ENCODE assay signal across 8 mouse cellular contexts in the genomic region with DNA sequence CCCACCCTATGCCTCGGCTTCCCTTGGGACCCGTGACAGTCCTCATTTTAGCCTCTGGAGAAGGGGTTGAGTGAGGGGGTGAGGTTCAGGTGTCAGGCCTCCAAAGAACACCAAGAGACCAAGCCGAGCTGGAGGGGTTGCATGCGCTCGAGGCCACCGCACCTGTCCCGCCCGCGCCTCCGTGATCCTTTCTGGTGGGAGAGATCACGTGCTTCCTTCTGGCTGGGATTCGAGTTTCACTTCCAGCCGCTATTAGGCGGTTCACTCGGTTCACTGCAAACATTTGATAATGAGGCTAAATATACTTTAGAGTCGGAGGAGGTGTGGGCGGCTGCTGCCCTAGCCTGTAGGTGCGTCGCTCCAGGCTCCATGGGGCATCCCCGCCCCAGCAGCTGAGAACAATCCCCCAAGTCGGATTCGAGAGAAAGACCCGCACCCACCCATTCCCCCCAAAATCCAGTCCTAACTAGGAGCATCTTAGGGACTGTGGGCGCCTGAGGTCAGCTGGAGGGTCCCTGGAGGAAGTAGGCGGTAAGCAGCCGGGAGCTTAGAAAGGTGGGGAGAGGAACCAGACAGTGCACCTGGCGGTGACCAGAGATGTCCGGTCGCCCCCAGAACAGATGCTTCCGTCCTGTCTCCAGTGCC. TPM values are rescaled to one million over a fixed set of nuclear protein-coding genes. Genes with fewer than 3 reads are reported as not detected.
DNase-seq lines count a peak whose midpoint lies in the region; ATAC-seq and TF ChIP-seq lines count a peak whose summit lies in the region.

No protein-coding gene starts in this region.

- no peak for TF ChIP-seq POLR2A in liver, adult 2 months (IDR thresholded peaks at IDR 0.05; ENCODE audit: extremely low read depth, insufficient read depth, low read length)

- TF ChIP-seq EP300 in stomach, postnatal 0 days (optimal IDR thresholded peaks at IDR 0.05), result no peak

- H3K79me2 ChIP-seq in liver, adult 2 months (ENCODE audit: control insufficient read depth, insufficient read depth, low read length), result no peaks in the 10 kb centered on the region

- no peaks in the 10 kb centered on the region for H3K9me3 ChIP-seq in embryonic facial prominence, embryonic 13.5 days
- H3K9me3 ChIP-seq in stomach, postnatal 0 days (ENCODE audit: control insufficient read depth, low read length), result no peaks in the 10 kb centered on the region

- no peak for ATAC-seq in embryonic facial prominence, embryonic 13.5 days (ENCODE audit: insufficient number of reproducible peaks, insufficient read depth, low FRiP score, low TSS enrichment, low read depth)
- 0 out of 2 replicates have a peak, but pooled peaks have one; percentile 22 for ATAC-seq in megakaryocyte progenitor cell, adult 5-6 weeks (replicated peaks; ENCODE audit: poor library complexity)
- peak; percentile 46 for ATAC-seq in stomach, postnatal 0 days (ENCODE audit: low FRiP score, low TSS enrichment)

- H3K36me3 ChIP-seq in liver, adult 2 months (ENCODE audit: control insufficient read depth, insufficient read depth, low read length), result no peaks in the 10 kb centered on the region
- H3K36me3 ChIP-seq in embryonic facial prominence, embryonic 13.5 days, result no peaks in the 10 kb centered on the region
- no peaks in the 10 kb centered on the region for H3K36me3 ChIP-seq in stomach, postnatal 0 days (ENCODE audit: control insufficient read depth, insufficient read depth, low read length)

- peak; percentile 36 for DNase-seq in liver, adult 2 months (ENCODE audit: extremely low read depth, low read depth, low spot score)
- no peak for DNase-seq in liver
- peak; percentile 38 for DNase-seq in heart, postnatal 25 days (ENCODE audit: low spot score)
- peak; percentile 49 to 72 for DNase-seq in kidney, postnatal 4 days
- DNase-seq in stomach, postnatal 0 days (ENCODE audit: low spot score), result peak; percentile 86
- DNase-seq in urinary bladder, adult 2 months (ENCODE audit: low spot score), result no peak

- H3K27ac ChIP-seq in liver, adult 2 months (replicated peaks; ENCODE audit: insufficient read depth, low read depth, low read length), result no peak overlapping the region
- H3K27ac ChIP-seq in embryonic facial prominence, embryonic 13.5 days, result no peak overlapping the region
- peak overlapping the region; percentile 77 for H3K27ac ChIP-seq in stomach, postnatal 0 days (replicated peaks)

- intact Hi-C loops in heart, postnatal 25 days (cut with DNase I), result loop anchor here (5.0 kb wide), 1 partner anchor 79 kb away; no protein-coding TSS in a partner anchor

- peaks cover 16% of the 10 kb centered on the region for H3K4me1 ChIP-seq in liver, adult 2 months (ENCODE audit: control insufficient read depth, insufficient read depth, low read length)
- peaks cover 53% of the 10 kb centered on the region for H3K4me1 ChIP-seq in embryonic facial prominence, embryonic 13.5 days
- H3K4me1 ChIP-seq in stomach, postnatal 0 days (replicated peaks; ENCODE audit: control insufficient read depth, insufficient read depth), result peaks cover 14% of the 10 kb centered on the region; the same call in 1 of the 2 replicates

- TF ChIP-seq CTCF in liver, adult 2 months (IDR thresholded peaks at IDR 0.05; ENCODE audit: low read depth, low read length), result no peak
- TF ChIP-seq CTCF in stomach, postnatal 0 days (IDR thresholded peaks at IDR 0.05; ENCODE audit: low read depth), result no peak

- H3K4me2 ChIP-seq in embryonic facial prominence, embryonic 13.5 days, result peak overlapping the region; percentile 94
- peak overlapping the region; percentile 90 for H3K4me2 ChIP-seq in stomach, postnatal 0 days (replicated peaks; ENCODE audit: low read depth)

- peak overlapping the region; percentile 4; the same call in 1 of the 2 replicates for H3K9ac ChIP-seq in liver, adult 2 months (ENCODE audit: low read depth, low read length)
- H3K9ac ChIP-seq in embryonic facial prominence, embryonic 13.5 days, result peak overlapping the region; percentile 21; the same call in 1 of the 2 replicates
- peak overlapping the region; percentile 48 for H3K9ac ChIP-seq in stomach, postnatal 0 days (ENCODE audit: low read length)

- H3K27me3 ChIP-seq in liver, adult 2 months (ENCODE audit: control insufficient read depth, insufficient read depth, low read length), result no peaks in the 10 kb centered on the region
- peaks cover 79% of the 10 kb centered on the region for H3K27me3 ChIP-seq in embryonic facial prominence, embryonic 13.5 days
- H3K27me3 ChIP-seq in stomach, postnatal 0 days (ENCODE audit: control insufficient read depth, insufficient read depth, low read length), result peaks cover 3% of the 10 kb centered on the region; the same call in 1 of the 2 replicates

- H3K4me3 ChIP-seq in liver, adult 2 months (ENCODE audit: insufficient read depth, low read depth, low read length), result peak overlapping the region; percentile 5; the same call in 1 of the 2 replicates
- H3K4me3 ChIP-seq in embryonic facial prominence, embryonic 13.5 days, result peak overlapping the region; percentile 79
- H3K4me3 ChIP-seq in stomach, postnatal 0 days (ENCODE audit: low read depth, low read length), result peak overlapping the region; percentile 32

- WGBS in liver, adult 2 months, result 2% methylated on average over 30 of the region's 30 CpGs
- under 1% methylated on average over 30 of the region's 30 CpGs for WGBS in embryonic facial prominence, embryonic 13.5 days
- WGBS in stomach, postnatal 0 days, result 2% methylated on average over 30 of the region's 30 CpGs

RNA-seq across cellular contexts. Expression of gene Pdgfa, which starts 0.9 kb away (rescaled TPM):
- total RNA-seq in liver, adult 2 months (2014; rRNA removed), result 2.8 and 3.2 TPM in 2 replicates
- polyA plus RNA-seq in liver, adult 2 months (2012; rRNA removed), result 1.8 and 3.4 TPM in 2 replicates
- polyA plus RNA-seq in embryonic facial prominence, embryonic 13.5 days (2015; fragmentation: Nextera tagmentation; extraction: Ambion mirVana), result 58.6 and 58.8 TPM in 2 replicates
- total RNA-seq in heart, postnatal 25 days (2021), result 10 to 100 TPM; 23.3 to 27.2 TPM
- 0.25 and 0.71 TPM in 2 replicates for total RNA-seq in megakaryocyte progenitor cell, adult 5-6 weeks (2015)
- total RNA-seq in megakaryocyte progenitor cell, adult 5-6 weeks (2017), result 1.3 TPM in 1 of 2 replicates, not detected in the other
- 56.5 and 60.4 TPM in 2 replicates for polyA plus RNA-seq in stomach, postnatal 0 days (2015; fragmentation: Nextera tagmentation; extraction: Ambion mirVana)
- 20.4 and 39.0 TPM in 2 replicates for polyA plus RNA-seq in urinary bladder, adult 2 months (2012; rRNA removed)

Comparison
In these comparisons a context has a peak if more than half of its experiments do, and no peak if none do; other contexts are left out.
1. DNase-seq: peak in liver, adult 2 months (single experiment), heart, postnatal 25 days (single experiment), kidney, postnatal 4 days (2 of 2) and stomach, postnatal 0 days (single experiment); none in liver (single experiment) and urinary bladder, adult 2 months (single experiment).
2. H3K4me3 ChIP-seq: peak in every context shown above with its lines; median percentile 79 in embryonic facial prominence, embryonic 13.5 days; 32 in stomach, postnatal 0 days; 5 in liver, adult 2 months.
3. Peak in every context shown above with its lines, with median percentiles within 50 percentile points of each other: H3K9ac ChIP-seq.